Mouse (Mus musculus): ENCODE measurements around the gene Erp27.
"Not testable (repeated sequence)": the region's sequence is repeated elsewhere in the genome, so short reads cannot be mapped to it uniquely, and the experiment has no call there.

The Erp27 gene

GRCm38 (mm10) chr6:136910247-136910890 is 11.6 kb downstream of the Erp27 start:
- DNase-seq (ENCODE audit: low spot score in 2 of 2), result no peak

GRCm38 (mm10) chr6:136906937-136907293 is 15.1 kb downstream of the Erp27 start:
- DNase-seq (ENCODE audit: low spot score in 2 of 2), result no peak

GRCm38 (mm10) chr6:136906283-136906936 is 15.6 kb downstream of the Erp27 start:
- DNase-seq (ENCODE audit: low spot score in 2 of 2), result no peak

DNA sequence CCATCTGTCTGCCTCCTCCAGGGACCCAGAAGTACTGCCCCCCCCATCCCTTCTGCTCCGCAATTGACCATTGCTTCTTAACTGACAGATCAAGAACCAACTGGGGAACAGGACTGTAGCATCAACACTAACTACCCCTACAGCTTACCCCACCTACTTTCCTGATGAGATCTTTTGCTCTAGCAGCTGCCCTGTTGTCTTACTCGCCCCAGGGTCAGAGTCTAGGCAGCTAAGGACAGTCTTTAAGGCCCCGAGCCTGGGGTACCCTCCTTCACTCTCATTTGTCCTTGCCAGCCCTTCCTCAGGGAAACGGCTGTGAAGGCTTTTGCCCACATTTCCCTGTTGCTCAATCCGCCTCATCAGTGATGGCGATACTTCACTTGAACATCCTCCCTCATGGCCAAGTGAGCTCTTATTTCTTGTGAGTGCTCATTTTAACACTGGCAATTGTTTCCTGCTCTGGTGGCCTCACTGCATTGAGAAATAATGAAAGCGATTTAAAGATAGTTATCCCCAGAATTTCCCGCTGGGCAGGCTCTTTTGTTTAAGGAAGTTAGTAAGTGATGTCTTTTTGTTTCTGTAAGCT is 18.0 kb downstream of the Erp27 start:
- DNase-seq (ENCODE audit: low spot score in 2 of 2), result no peak

- no peak for DNase-seq (ENCODE audit: low spot score in 2 of 2)
These were observed 19.5 kb downstream of the Erp27 start for GRCm38 (mm10) chr6:136902527-136902926.

- no peak for DNase-seq (ENCODE audit: low spot score in 2 of 2)
These were observed 21.0 kb downstream of the Erp27 start for GRCm38 (mm10) chr6:136901010-136901409.

DNA sequence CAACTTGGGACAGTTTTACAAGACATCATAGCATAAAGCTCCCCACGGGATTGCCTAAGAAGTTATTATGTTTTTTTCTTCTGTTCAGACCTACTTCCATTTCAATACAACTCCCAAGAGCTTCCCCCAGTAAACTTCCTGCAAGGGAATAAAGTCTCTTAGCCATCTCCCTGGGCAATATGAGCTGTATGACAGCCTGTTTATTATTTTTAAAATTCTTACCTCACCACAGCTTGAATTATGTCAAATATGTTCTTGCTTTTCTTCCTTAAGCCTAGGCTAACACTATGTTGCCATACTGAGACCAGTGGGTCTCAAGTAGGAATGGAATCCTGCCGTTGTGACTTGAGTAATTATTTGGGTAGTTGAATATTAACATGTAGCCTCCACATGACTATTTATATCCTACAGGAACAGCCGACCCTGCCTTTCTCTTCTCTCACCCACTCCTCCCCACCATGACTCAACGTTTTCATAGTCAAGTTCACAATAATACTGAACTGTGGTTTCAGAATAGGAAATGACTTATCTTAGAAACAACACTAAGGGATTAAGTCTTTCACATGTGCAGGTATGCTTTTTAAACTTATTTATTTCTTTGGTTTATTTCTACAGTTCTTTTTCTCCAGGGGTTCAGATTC is 21.5 kb downstream of the Erp27 start:
- no peak for DNase-seq (ENCODE audit: low spot score in 2 of 2)

GRCm38 (mm10) chr6:136898954-136899353 is 23.0 kb downstream of the Erp27 start:
- DNase-seq (ENCODE audit: low spot score in 2 of 2), result no peak

- no peak for DNase-seq (ENCODE audit: low spot score in 2 of 2)
These were observed 23.8 kb downstream of the Erp27 start for GRCm38 (mm10) chr6:136898222-136898621.

DNA sequence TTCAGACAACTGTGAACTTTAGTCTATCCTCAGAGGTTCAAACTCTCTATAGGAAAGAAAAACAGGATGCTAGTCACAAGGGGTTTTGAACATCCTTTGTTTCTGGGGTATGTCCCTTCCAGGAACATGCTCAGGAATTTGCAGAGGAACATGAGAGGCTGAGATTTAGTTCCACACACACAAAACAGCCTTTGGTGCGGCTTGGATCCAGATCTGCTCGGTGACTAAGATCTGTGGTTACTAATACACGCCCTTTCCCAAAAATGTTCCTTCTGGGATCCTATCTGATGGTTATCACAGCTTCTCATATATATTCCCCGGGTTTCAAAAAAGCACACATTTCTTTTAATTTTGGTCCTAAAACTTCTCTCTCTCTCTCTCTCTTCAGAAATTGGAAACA is 24.2 kb downstream of the Erp27 start:
- no peak for DNase-seq (ENCODE audit: low spot score in 2 of 2)

DNA sequence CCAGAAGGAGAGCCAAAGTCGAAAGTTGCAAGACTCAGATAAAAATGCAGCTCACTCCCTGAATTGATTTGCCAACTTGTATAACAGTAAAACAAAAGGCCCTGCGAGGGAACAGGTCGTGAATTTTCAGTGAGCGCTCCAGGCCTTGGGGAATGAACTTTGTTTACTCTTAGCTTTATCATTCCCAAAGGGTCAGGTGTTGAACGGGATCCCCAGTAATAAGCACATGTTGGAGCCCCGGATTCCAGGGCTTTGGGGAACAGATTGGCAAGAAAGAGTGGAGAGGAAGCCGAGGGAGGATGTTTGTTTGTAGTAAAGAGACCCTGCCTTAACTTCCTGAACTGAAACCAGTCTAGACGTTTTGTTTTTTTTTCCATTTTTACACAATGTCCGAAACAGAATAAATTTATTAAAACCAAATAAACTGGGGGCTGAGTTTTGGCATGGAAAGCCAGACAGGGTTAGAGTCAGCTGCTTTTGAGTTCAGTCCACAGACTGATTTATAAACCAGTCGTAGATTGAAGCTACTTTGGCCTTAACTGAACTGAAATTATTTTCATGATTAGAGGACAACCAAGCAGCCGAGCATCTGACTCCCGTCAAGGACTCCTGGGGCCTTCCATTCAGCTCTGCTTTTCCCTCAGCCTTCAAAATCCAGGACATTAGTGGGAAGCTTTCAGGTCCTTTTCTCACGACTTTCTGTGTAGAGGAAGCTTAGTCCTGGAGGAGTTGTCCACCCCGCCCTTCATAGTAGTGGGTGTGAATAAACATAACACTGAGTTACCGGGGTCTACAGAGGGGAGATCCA is 27.2 kb downstream of the Erp27 start:
- no peak for DNase-seq (ENCODE audit: low spot score in 2 of 2)

- DNase-seq (ENCODE audit: low spot score in 2 of 2), result no peak
These were observed 30.0 kb downstream of the Erp27 start for GRCm38 (mm10) chr6:136892002-136892401.

DNA sequence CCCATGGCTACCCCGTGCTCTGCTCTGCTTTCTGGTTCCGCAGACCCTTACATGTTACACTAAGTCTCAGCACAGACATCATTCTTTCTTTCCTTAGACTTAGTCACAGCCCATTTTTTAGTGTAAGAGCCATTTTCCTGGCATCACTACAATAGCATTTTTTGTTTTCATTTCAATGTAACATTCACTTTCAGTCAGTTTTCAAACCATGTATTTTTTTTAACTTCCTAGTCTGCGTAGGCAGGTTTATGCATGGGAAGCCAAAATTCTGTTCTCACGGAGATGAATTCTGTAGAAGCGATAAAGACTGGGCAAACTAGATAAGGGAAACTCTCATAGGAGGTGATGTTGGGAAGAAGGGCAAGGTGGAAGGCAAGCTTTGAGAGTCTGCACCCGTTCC is 32.4 kb downstream of the Erp27 start:
- DNase-seq (ENCODE audit: low spot score in 2 of 2), result no peak

GRCm38 (mm10) chr6:136889067-136889466 is 32.9 kb downstream of the Erp27 start:
- no peak for DNase-seq (ENCODE audit: low spot score in 2 of 2)

DNA sequence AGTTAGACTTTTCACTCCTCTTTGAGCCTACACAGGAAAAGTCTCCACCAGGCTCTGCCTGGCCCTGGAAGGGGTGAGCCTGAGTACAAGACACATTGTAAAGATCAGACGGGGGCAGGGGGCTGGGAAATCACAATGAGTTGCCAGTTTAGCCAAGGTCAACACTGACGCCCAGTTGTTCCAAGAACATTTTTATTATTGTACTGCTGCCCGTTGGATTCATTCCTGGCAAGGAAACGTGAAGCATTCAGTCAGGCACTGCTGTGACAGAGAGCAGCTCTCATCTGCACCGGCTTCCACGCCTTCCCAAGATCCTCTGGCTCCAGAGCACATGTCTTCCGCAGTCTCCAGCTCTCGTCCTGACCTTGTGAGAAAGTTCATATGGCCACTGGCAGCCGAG is 34.1 kb downstream of the Erp27 start:
- DNase-seq (ENCODE audit: low spot score in 2 of 2), result no peak

- not testable (repeated sequence) for DNase-seq (ENCODE audit: low spot score in 2 of 2)
These were observed 37.2 kb downstream of the Erp27 start for GRCm38 (mm10) chr6:136884766-136885165.

GRCm38 (mm10) chr6:136883961-136884360 is 38.0 kb downstream of the Erp27 start:
- DNase-seq (ENCODE audit: low spot score in 2 of 2), result no peak

DNA sequence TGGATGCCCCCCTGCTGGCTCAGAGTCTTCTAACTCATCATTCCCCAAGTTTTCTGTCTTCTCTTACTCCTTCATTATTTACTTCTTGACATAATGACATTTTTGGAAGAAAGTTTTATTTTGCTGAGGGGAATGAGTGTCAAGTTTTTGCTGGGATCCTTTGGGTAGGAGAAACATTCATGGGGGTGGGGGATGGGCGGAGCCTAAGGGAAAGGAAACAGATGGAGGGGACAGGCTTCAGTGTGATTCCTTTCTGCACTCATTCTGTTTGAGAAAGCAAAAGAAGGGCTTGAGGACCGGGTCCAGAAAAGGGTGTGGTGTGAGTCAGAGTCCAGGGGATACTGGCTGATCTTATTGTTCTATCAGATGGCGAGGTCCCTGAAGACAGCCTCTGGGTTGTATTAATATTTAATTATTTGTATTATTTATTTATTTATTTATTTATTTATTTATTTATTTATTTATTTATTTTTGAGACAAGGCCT is 38.5 kb downstream of the Erp27 start:
- no peak for DNase-seq (ENCODE audit: low spot score in 2 of 2)

DNA sequence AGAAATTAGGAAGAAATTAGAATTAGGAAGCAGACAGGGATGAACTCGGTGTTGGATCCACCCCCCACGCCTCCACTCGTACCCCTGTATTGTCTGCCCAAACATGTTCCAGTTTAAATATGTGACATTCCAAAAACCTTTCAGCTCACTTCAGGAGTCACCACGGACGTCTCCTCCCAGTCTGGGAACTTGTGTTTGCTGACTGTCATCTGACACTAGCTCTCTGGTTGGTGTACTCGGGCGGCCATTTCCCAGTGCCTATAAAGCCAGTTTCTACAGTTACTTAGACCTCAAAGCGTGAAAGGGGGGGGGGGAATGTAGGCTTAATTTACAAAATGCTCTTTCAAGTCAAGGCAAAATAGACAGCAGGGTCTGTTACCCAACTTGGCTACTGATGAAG is 40.3 kb downstream of the Erp27 start:
- DNase-seq (ENCODE audit: low spot score in 2 of 2), result no peak

DNA sequence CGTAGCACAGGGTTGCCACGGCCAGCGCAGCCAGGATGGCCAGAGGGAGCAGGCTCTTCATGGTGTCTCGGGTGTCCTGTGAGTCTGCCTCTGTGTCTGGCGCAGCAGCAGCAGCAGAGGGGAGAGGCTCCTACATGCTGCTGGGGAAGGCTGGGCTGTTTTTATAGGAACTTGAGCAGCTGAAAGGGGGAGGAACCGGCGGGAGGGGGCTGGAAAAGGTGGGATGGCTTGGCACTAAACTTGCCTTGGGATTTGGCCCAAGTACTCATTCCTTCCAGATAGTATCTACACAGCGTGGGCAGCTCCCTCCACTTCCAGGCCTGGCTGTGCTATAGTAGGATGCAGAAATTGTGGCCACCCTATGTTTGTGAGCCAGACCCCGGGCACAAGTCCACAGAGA is 46.3 kb downstream of the Erp27 start, which contains the start of gene Mgp:
Mgp (minus strand) TSS at position 154 of the 400 bp plus-strand sequence.
- DNase-seq (ENCODE audit: low spot score in 2 of 2), result no peak

DNA sequence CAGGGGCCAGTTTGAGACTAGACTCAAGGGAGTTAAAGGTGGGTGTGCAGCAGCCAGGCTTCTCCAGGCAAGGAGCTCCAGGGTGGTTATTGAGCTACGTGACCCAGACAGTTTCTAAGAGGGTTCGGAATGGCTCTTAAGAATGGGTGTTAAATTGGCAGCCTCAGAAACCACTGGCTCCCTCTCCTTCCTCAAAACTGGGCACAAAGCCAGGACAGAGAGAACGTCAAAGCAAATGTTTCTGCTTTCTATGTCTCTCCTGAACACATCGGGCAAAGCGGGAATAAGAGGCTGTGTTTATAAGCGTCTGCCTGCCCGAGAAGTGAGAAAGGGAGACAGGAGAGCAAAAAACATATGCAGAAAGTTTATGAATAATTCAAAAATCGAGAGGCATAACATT is 47.4 kb downstream of the Erp27 start:
- no peak for DNase-seq (ENCODE audit: low spot score in 2 of 2)

GRCm38 (mm10) chr6:136868921-136869320 is 53.1 kb downstream of the Erp27 start:
- DNase-seq (ENCODE audit: low spot score in 2 of 2), result no peak

Measured in spleen, postnatal 10 days (tissue).